Mouse (Mus musculus) limb, embryonic 11.5 days (tissue): ENCODE measurements around the gene Olfr763. TPM values are rescaled to one million over a fixed set of nuclear protein-coding genes. Genes with fewer than 3 reads are reported as not detected.
"Not testable (repeated sequence)": the region's sequence is repeated elsewhere in the genome, so short reads cannot be mapped to it uniquely, and the experiment has no call there.

ENCODE experiments used
- ATAC-seq: fragments of 200-750 bp; cut with Nextera tagmentation; 2 replicates; pipeline ENCODE4 v1.8.0; 2017; ENCODE audit warnings: low read depth; ENCODE audit not compliant: insufficient number of reproducible peaks, low FRiP score, low TSS enrichment
- DNase-seq: peaks from one replicate; pipeline ENCODE4 v3.0.0-alpha.2; 2015; ENCODE audit warnings: low spot score
- H3K27ac ChIP-seq: fragments of 300-500 bp; sonication (generic); replicated peaks from 2 replicates; pipeline ENCODE4 v1.5.1; 2014; ENCODE audit warnings: low read depth, mild to moderate bottlenecking, low read length
- H3K27me3 ChIP-seq: fragments of 300-500 bp; sonication (generic); 2 replicates; pipeline ENCODE4 v1.6.1; 2014; ENCODE audit warnings: mild to moderate bottlenecking, low read length, mixed read lengths; ENCODE audit not compliant: control insufficient read depth, insufficient read depth
- H3K36me3 ChIP-seq: fragments of 300-500 bp; sonication (generic); 2 replicates; pipeline ENCODE4 v1.6.1; 2014; ENCODE audit warnings: mild to moderate bottlenecking, low read length, moderate library complexity, mixed read lengths; ENCODE audit not compliant: control insufficient read depth, insufficient read depth
- H3K4me1 ChIP-seq: fragments of 300-500 bp; sonication (generic); 2 replicates; pipeline ENCODE4 v1.6.1; 2014; ENCODE audit warnings: low read length, mixed read lengths; ENCODE audit not compliant: control insufficient read depth, insufficient read depth
- H3K4me2 ChIP-seq: fragments of 300-500 bp; sonication (generic); 2 replicates; pipeline ENCODE4 v1.6.1; 2014; ENCODE audit warnings: low read depth, mild to moderate bottlenecking, moderate library complexity; ENCODE audit not compliant: severe bottlenecking
- H3K4me3 ChIP-seq: fragments of 300-500 bp; sonication (generic); 2 replicates; pipeline ENCODE4 v1.5.1; 2014; ENCODE audit warnings: low read depth, low read length
- H3K9ac ChIP-seq: fragments of 300-500 bp; sonication (generic); 2 replicates; pipeline ENCODE4 v1.6.1; 2014; ENCODE audit warnings: mild to moderate bottlenecking, low read length
- H3K9me3 ChIP-seq: fragments of 300-500 bp; sonication (generic); 2 replicates; pipeline ENCODE4 v1.6.1; 2016; ENCODE audit warnings: low read length; ENCODE audit not compliant: control insufficient read depth
- WGBS: fragments of 180-500 bp; shearing (Covaris S2); extraction: QIAGEN DNeasy Blood & Tissue Kit; methylation state at CpG from one replicate; pipeline ENCODE4 v1.1.7; 2014; 5-methylcytosine and 5-hydroxymethylcytosine counted together
- polyA plus RNA-seq: library from polyadenylated mRNA; unstranded; fragments of >200 nt; fragmentation: Nextera tagmentation; extraction: Ambion mirVana; gene quantifications from 2 replicates; pipeline ENCODE4 v1.2.1, GENCODE M21; 2014

Olfr763 gene
- polyA plus RNA-seq, 1 experiment from 2014 or later, result not detected

- Histone ChIP-seq H3K4me3 (no peak overlapping the region), H3K9ac (no peak overlapping the region), H3K4me2 (no peak overlapping the region), H3K27ac (no peak overlapping the region), H3K36me3 (no peaks in the 10 kb centered on the region), H3K27me3 (no peaks in the 10 kb centered on the region), H3K9me3 (no peaks in the 10 kb centered on the region), H3K4me1 (no peaks in the 10 kb centered on the region)
- DNase-seq (no peak), ATAC-seq (no peak)
These were observed 3.9 kb downstream of the Olfr763 start for GRCm38 (mm10) chr10:129014477-129014876.

DNA sequence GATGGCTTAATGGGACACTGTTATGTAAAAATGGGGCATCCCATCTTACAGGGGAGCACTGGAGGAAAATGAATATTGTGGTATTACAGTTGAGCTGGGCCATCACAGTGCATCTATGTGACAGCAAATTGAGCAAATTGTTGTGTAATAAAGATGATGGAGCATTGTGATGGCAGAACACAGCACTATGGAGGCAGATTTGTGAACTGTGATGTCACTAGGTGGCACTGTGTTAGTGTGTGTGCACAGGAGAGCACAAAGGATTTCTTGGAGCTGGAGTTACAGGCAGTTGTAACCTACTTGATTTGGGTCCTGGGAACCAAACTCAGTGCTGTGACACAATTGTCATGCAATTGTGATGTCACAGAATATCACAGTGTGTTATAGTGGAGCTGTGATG, 12.7 kb downstream of the Olfr763 start:
- Histone ChIP-seq H3K27ac (no peak overlapping the region), H3K27me3 (no peaks in the 10 kb centered on the region), H3K4me2 (no peak overlapping the region), H3K36me3 (no peaks in the 10 kb centered on the region), H3K4me1 (no peaks in the 10 kb centered on the region), H3K9ac (no peak overlapping the region), H3K9me3 (no peaks in the 10 kb centered on the region), H3K4me3 (no peak overlapping the region)
- ATAC-seq, result no peak
- peak; percentile 16 for DNase-seq

DNA sequence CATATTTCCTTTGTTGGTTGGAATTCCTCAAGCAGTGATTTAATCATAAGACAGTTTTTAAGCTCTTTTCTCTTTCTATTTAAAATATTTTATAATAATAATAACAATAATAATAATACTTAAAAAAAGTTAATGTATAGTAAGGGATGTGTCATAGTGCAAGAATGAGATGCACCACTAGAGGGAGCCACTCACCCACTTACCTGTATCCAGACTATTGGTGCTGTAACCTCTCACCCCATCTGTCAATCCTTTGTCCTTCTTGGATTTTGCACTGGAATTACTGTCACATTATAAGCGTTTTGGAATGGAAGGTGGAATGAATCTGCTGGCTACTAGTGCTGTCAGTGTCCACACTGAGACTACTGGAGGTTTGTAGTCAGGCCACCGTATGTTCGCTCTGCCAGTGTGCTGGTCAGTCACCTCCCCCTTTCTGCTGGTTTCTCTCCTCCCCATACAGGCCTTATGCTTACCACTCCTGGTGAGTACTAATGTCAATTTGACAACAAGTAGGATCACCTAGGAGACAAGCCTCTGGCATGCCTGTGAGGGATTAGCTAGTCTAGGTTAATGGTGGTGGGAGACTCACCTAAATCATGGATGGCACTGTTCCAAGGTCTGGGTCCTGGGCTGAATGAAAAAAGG, 15.5 kb downstream of the Olfr763 start:
- no peaks in the 10 kb centered on the region for H3K36me3 ChIP-seq
- WGBS, result 64% methylated on average over 3 of the region's 3 CpGs
- ATAC-seq, result peak; percentile 52; the same call in 1 of the 2 replicates
- H3K4me1 ChIP-seq, result no peaks in the 10 kb centered on the region
- no peak overlapping the region for H3K9ac ChIP-seq
- H3K4me2 ChIP-seq, result no peak overlapping the region
- no peak overlapping the region for H3K4me3 ChIP-seq
- no peaks in the 10 kb centered on the region for H3K9me3 ChIP-seq
- no peak overlapping the region for H3K27ac ChIP-seq
- DNase-seq, result peak; percentile 76
- no peaks in the 10 kb centered on the region for H3K27me3 ChIP-seq

DNA sequence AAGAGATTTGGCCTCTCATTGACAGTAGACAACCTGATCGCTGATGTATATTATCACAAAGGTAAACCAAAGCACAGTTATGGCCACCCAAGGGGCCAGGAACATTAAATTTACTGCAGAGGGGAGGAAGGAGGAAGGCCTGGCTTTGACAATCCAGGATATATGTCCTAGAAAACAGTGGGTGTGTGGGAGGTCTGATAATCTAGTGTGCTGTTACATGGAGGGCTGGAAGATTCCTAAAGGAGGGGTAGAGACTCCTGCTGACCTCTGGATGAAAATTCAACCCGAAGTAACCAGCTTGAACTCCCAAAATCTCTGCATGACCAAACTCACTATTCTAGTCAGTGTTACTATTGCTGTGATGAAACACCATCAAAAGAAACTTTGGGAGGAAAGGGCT, 17.8 kb downstream of the Olfr763 start:
- Histone ChIP-seq H3K27me3 (no peaks in the 10 kb centered on the region), H3K4me3 (no peak overlapping the region), H3K27ac (no peak overlapping the region), H3K4me1 (no peaks in the 10 kb centered on the region), H3K9ac (no peak overlapping the region), H3K36me3 (no peaks in the 10 kb centered on the region), H3K9me3 (no peaks in the 10 kb centered on the region), H3K4me2 (no peak overlapping the region)
- no peak for ATAC-seq
- no peak for DNase-seq
- 86% methylated on average over 2 of the region's 2 CpGs for WGBS

- Histone ChIP-seq H3K9me3 (no peaks in the 10 kb centered on the region), H3K4me2 (no peak within 1 kb of the TSS), H3K4me1 (no peaks in the 10 kb centered on the region), H3K4me3 (no peak within 1 kb of the TSS), H3K36me3 (no peaks in the 10 kb centered on the region), H3K9ac (no peak within 1 kb of the TSS), H3K27me3 (no peaks in the 10 kb centered on the region), H3K27ac (no peak within 1 kb of the TSS)
- ATAC-seq (no peak), DNase-seq (no peak)
- WGBS, result 80% methylated on average over 3 of the region's 3 CpGs
These were observed 29.2 kb downstream of the Olfr763 start, which contains the start of gene Olfr764-ps1 for GRCm38 (mm10) chr10:129039796-129040195. Olfr764-ps1 (minus strand) TSS chr10:129039896.

DNA sequence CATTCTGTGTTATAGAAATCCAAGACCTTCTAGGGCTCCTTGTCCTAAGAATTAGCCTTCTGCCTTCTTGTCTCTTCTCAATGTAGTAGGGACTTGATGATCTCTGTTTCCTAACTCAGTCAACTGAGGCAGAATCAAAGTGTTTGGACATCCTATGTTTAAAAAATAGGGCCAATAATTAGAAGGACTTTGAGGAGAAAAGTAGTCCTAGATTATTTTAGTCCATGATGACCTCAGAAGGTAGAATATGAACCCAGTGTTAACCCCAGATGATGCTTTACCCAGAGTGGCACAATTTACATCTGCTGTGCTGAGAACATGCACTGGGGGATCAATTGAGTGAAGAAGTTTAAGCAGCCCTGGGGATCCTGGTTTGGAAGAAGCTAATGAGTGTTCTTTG, 39.3 kb downstream of the Olfr763 start, which contains the start of gene Olfr765:
TSS of gene Olfr765 (minus strand) at position 101 of the 400 bp plus-strand sequence.
- not testable (repeated sequence) for H3K9ac ChIP-seq, H3K4me2 ChIP-seq, H3K27me3 ChIP-seq, H3K4me1 ChIP-seq, H3K4me3 ChIP-seq, H3K27ac ChIP-seq, DNase-seq, ATAC-seq, H3K9me3 ChIP-seq, H3K36me3 ChIP-seq

Other genes with a start within 250 kb of the Olfr763 start
- gene Mmp19, start 219.9 kb upstream of the Olfr763 start, polyA plus RNA-seq, result 0.35 and 0.55 TPM in 2 replicates
- gene Dnajc14, start 206.7 kb upstream of the Olfr763 start, polyA plus RNA-seq, result 33.3 and 37.8 TPM in 2 replicates
- 18.9 and 22.2 TPM in 2 replicates for gene Tmem198b, start 206.4 kb upstream of the Olfr763 start, polyA plus RNA-seq
- 285 and 295 TPM in 2 replicates for gene Sarnp, start 193.5 kb upstream of the Olfr763 start, polyA plus RNA-seq
- gene Ormdl2, start 189.1 kb upstream of the Olfr763 start, polyA plus RNA-seq, result 51.8 and 54.5 TPM in 2 replicates
- gene Gdf11, start 119.1 kb upstream of the Olfr763 start, polyA plus RNA-seq, result 17.5 and 18.1 TPM in 2 replicates
- gene Cd63, start 109.8 kb upstream of the Olfr763 start, polyA plus RNA-seq, result 425 and 427 TPM in 2 replicates
- 7.7 and 7.8 TPM in 2 replicates for gene Rdh5, start 87.9 kb upstream of the Olfr763 start, polyA plus RNA-seq
- 203 and 211 TPM in 2 replicates for gene Bloc1s1, start 86.8 kb upstream of the Olfr763 start, polyA plus RNA-seq
- 0.10 and 0.12 TPM in 2 replicates for gene Itga7, start 77.0 kb upstream of the Olfr763 start, polyA plus RNA-seq
- not detected in 2 replicates for gene Mettl7b, start 49.8 kb upstream of the Olfr763 start, polyA plus RNA-seq
- gene Olfr9, start 21.4 kb upstream of the Olfr763 start, polyA plus RNA-seq, result not detected in 2 replicates
- gene Olfr764-ps1, start 29.1 kb downstream of the Olfr763 start, polyA plus RNA-seq, result not detected in 2 replicates
- gene Olfr765, start 39.2 kb downstream of the Olfr763 start, polyA plus RNA-seq, result not detected in 2 replicates
- gene Olfr766-ps1, start 58.2 kb downstream of the Olfr763 start, polyA plus RNA-seq, result not detected in 2 replicates
- not detected in 2 replicates for gene Olfr767, start 72.1 kb downstream of the Olfr763 start, polyA plus RNA-seq
- not detected in 2 replicates for gene Olfr768, start 88.6 kb downstream of the Olfr763 start, polyA plus RNA-seq
- gene Olfr769, start 107.1 kb downstream of the Olfr763 start, polyA plus RNA-seq, result not detected in 2 replicates
- not detected in 2 replicates for gene Olfr770, start 128.2 kb downstream of the Olfr763 start, polyA plus RNA-seq
- not detected in 2 replicates for gene Olfr771, start 154.0 kb downstream of the Olfr763 start, polyA plus RNA-seq
- gene Olfr772, start 167.1 kb downstream of the Olfr763 start, polyA plus RNA-seq, result not detected in 2 replicates
- gene Olfr773, start 176.6 kb downstream of the Olfr763 start, polyA plus RNA-seq, result not detected in 2 replicates
- gene Olfr774, start 225.4 kb downstream of the Olfr763 start, polyA plus RNA-seq, result not detected in 2 replicates
- gene Olfr775, start 237.6 kb downstream of the Olfr763 start, polyA plus RNA-seq, result not detected in 2 replicates
- gene Olfr776, start 248.3 kb downstream of the Olfr763 start, polyA plus RNA-seq, result not detected in 2 replicates